Mouse (Mus musculus) retina, embryonic 14.5 days (tissue): ENCODE measurements around the gene Fcer1g.

ENCODE experiments used
- DNase-seq: peaks from one replicate; pipeline ENCODE4 v3.0.0-alpha.2; 2015; ENCODE audit warnings: low spot score

Fcer1g gene

GRCm38 (mm10) chr1:171234126-171234525 is at the start of gene Fcer1g:
Gene Fcer1g (minus strand): TSS chr1:171234365.
- no peak for DNase-seq

GRCm38 (mm10) chr1:171283188-171284160 is 49.3 kb upstream of the Fcer1g start:
- no peak for DNase-seq

GRCm38 (mm10) chr1:171282086-171282805 is 48.1 kb upstream of the Fcer1g start:
- no peak for DNase-seq

GRCm38 (mm10) chr1:171281528-171281923 is 47.4 kb upstream of the Fcer1g start:
- DNase-seq = peak; percentile 81

- DNase-seq = peak; percentile 96
Observed at GRCm38 (mm10) chr1:171280916-171281527, 46.9 kb upstream of the Fcer1g start, which contains the start of gene Ppox. Gene Ppox (minus strand): TSS chr1:171281186.

- no peak for DNase-seq
Observed at GRCm38 (mm10) chr1:171280250-171280915, 46.2 kb upstream of the Fcer1g start.

GRCm38 (mm10) chr1:171279721-171280120 is 45.6 kb upstream of the Fcer1g start:
- DNase-seq = no peak

GRCm38 (mm10) chr1:171279012-171279705 is 45.0 kb upstream of the Fcer1g start:
- DNase-seq = no peak

- DNase-seq = no peak
Observed at GRCm38 (mm10) chr1:171278436-171278835, 44.3 kb upstream of the Fcer1g start.

GRCm38 (mm10) chr1:171277736-171278135 is 43.6 kb upstream of the Fcer1g start:
- no peak for DNase-seq

- no peak for DNase-seq
Observed at GRCm38 (mm10) chr1:171276110-171276748, 42.1 kb upstream of the Fcer1g start.

- DNase-seq = no peak
Observed at GRCm38 (mm10) chr1:171275144-171275734, 41.1 kb upstream of the Fcer1g start.

GRCm38 (mm10) chr1:171274171-171274570 is 40.0 kb upstream of the Fcer1g start:
- no peak for DNase-seq

- no peak for DNase-seq
Observed at GRCm38 (mm10) chr1:171272086-171272485, 37.9 kb upstream of the Fcer1g start.

- DNase-seq = no peak
Observed at GRCm38 (mm10) chr1:171271622-171272021, 37.5 kb upstream of the Fcer1g start.

- no peak for DNase-seq
Observed at GRCm38 (mm10) chr1:171271196-171271595, 37.0 kb upstream of the Fcer1g start.

- no peak for DNase-seq
Observed at GRCm38 (mm10) chr1:171270573-171270900, 36.4 kb upstream of the Fcer1g start.

- peak; percentile 95 for DNase-seq
Observed at GRCm38 (mm10) chr1:171269848-171270572, 35.8 kb upstream of the Fcer1g start, which contains the start of gene B4galt3. Gene B4galt3 (plus strand): TSS chr1:171270328.

- DNase-seq = no peak
Observed at GRCm38 (mm10) chr1:171268341-171268740, 34.2 kb upstream of the Fcer1g start.
